Mouse (Mus musculus): ENCODE data around the gene Slc25a20. TPM values are rescaled to one million over a fixed set of nuclear protein-coding genes. Genes with fewer than 3 reads are reported as not detected.
"Not testable (repeated sequence)": the region's sequence is repeated elsewhere in the genome, so short reads cannot be mapped to it uniquely, and the experiment has no call there.

Slc25a20 gene
- polyA plus RNA-seq, 1 experiment from 2014 or later = 22.6 TPM

- Histone ChIP-seq H3K27me3 (ENCODE audit: control insufficient read depth, insufficient read depth, low read length) (no peaks in the 10 kb centered on the region), H3K36me3 (ENCODE audit: control insufficient read depth, insufficient read depth, low read length) (no peaks in the 10 kb centered on the region; the same call in 1 of the 2 replicates), H3K9ac (ENCODE audit: low read length) (no peak overlapping the region), H3K4me3 (ENCODE audit: low read depth, low read length) (no peak overlapping the region), H3K4me1 (replicated peaks; ENCODE audit: control insufficient read depth, insufficient read depth, low read length) (no peaks in the 10 kb centered on the region), H3K9me3 (ENCODE audit: control insufficient read depth, low read length) (no peaks in the 10 kb centered on the region), H3K4me2 (ENCODE audit: low read depth, low read length, severe bottlenecking) (no peak overlapping the region), H3K27ac (ENCODE audit: low read depth, low read length) (no peak overlapping the region)
- no peak for ATAC-seq (replicated peaks; ENCODE audit: low FRiP score)
- 80% methylated on average over 2 of the region's 2 CpGs for WGBS
- DNase-seq (ENCODE audit: low spot score) = no peak
Measured at GRCm38 (mm10) chr9:108635415-108635814, 26.5 kb upstream of the Slc25a20 start.

GRCm38 (mm10) chr9:108639825-108640224 lies 22.1 kb upstream of the Slc25a20 start:
- Histone ChIP-seq H3K4me1 (replicated peaks; ENCODE audit: control insufficient read depth, insufficient read depth, low read length) (no peaks in the 10 kb centered on the region), H3K9ac (ENCODE audit: low read length) (no peak overlapping the region), H3K27ac (ENCODE audit: low read depth, low read length) (no peak overlapping the region), H3K4me3 (ENCODE audit: low read depth, low read length) (no peak overlapping the region), H3K27me3 (ENCODE audit: control insufficient read depth, insufficient read depth, low read length) (no peaks in the 10 kb centered on the region), H3K9me3 (ENCODE audit: control insufficient read depth, low read length) (no peaks in the 10 kb centered on the region), H3K4me2 (ENCODE audit: low read depth, low read length, severe bottlenecking) (no peak overlapping the region), H3K36me3 (ENCODE audit: control insufficient read depth, insufficient read depth, low read length) (no peaks in the 10 kb centered on the region; the same call in 1 of the 2 replicates)
- DNase-seq (ENCODE audit: low spot score) (no peak), ATAC-seq (replicated peaks; ENCODE audit: low FRiP score) (no peak)
- WGBS = 94% methylated on average over 2 of the region's 2 CpGs

- Histone ChIP-seq H3K27me3 (ENCODE audit: control insufficient read depth, insufficient read depth, low read length) (no peaks in the 10 kb centered on the region), H3K27ac (ENCODE audit: low read depth, low read length) (0 out of 2 replicates have a peak overlapping the region, but pooled peaks have one; percentile 37), H3K36me3 (ENCODE audit: control insufficient read depth, insufficient read depth, low read length) (no peaks in the 10 kb centered on the region), H3K9me3 (ENCODE audit: control insufficient read depth, low read length) (no peaks in the 10 kb centered on the region), H3K4me3 (ENCODE audit: low read depth, low read length) (peak overlapping the region; percentile 96), H3K4me2 (ENCODE audit: low read depth, low read length, severe bottlenecking) (peak overlapping the region; percentile 95), H3K9ac (ENCODE audit: low read length) (peak overlapping the region; percentile 83), H3K4me1 (replicated peaks; ENCODE audit: control insufficient read depth, insufficient read depth, low read length) (peaks cover 8% of the 10 kb centered on the region; the same call in 1 of the 2 replicates)
- WGBS = 53% methylated on average over 10 of the region's 10 CpGs
- DNase-seq (ENCODE audit: low spot score) = no peak
- ATAC-seq (replicated peaks; ENCODE audit: low FRiP score) = no peak
Measured at GRCm38 (mm10) chr9:108648166-108648565, 13.7 kb upstream of the Slc25a20 start.

- peak within 1 kb of the TSS; percentile 95 for H3K4me2 ChIP-seq (ENCODE audit: low read depth, low read length, severe bottlenecking)
- H3K4me1 ChIP-seq (replicated peaks; ENCODE audit: control insufficient read depth, insufficient read depth, low read length) = peaks cover 8% of the 10 kb centered on the region; the same call in 1 of the 2 replicates
- no peaks in the 10 kb centered on the region for H3K27me3 ChIP-seq (ENCODE audit: control insufficient read depth, insufficient read depth, low read length)
- ATAC-seq (replicated peaks; ENCODE audit: low FRiP score) = peak; percentile 99
- H3K9me3 ChIP-seq (ENCODE audit: control insufficient read depth, low read length) = no peaks in the 10 kb centered on the region
- H3K27ac ChIP-seq (ENCODE audit: low read depth, low read length) = peak within 1 kb of the TSS; percentile 37
- DNase-seq (ENCODE audit: low spot score) = peak; percentile 94
- H3K9ac ChIP-seq (ENCODE audit: low read length) = peak within 1 kb of the TSS; percentile 83
- WGBS = under 1% methylated on average over 112 of the region's 112 CpGs
- H3K4me3 ChIP-seq (ENCODE audit: low read depth, low read length) = peak within 1 kb of the TSS; percentile 96
- no peaks in the 10 kb centered on the region for H3K36me3 ChIP-seq (ENCODE audit: control insufficient read depth, insufficient read depth, low read length)
Measured at GRCm38 (mm10) chr9:108648611-108649560, 13.0 kb upstream of the Slc25a20 start, which contains the start of gene Arih2. Gene Arih2 (minus strand): TSS chr9:108649386.

GRCm38 (mm10) chr9:108649561-108650440 lies 12.1 kb upstream of the Slc25a20 start:
- Histone ChIP-seq H3K9me3 (ENCODE audit: control insufficient read depth, low read length) (no peaks in the 10 kb centered on the region), H3K4me3 (ENCODE audit: low read depth, low read length) (peak overlapping the region; percentile 96), H3K27me3 (ENCODE audit: control insufficient read depth, insufficient read depth, low read length) (no peaks in the 10 kb centered on the region), H3K4me2 (ENCODE audit: low read depth, low read length, severe bottlenecking) (peak overlapping the region; percentile 95), H3K9ac (ENCODE audit: low read length) (peak overlapping the region; percentile 83), H3K27ac (ENCODE audit: low read depth, low read length) (peak overlapping the region; percentile 37), H3K4me1 (replicated peaks; ENCODE audit: control insufficient read depth, insufficient read depth, low read length) (peaks cover 8% of the 10 kb centered on the region; the same call in 1 of the 2 replicates), H3K36me3 (ENCODE audit: control insufficient read depth, insufficient read depth, low read length) (no peaks in the 10 kb centered on the region)
- DNase-seq (ENCODE audit: low spot score) = no peak
- 34% methylated on average over 29 of the region's 29 CpGs for WGBS
- no peak; the same call in 1 of the 2 replicates for ATAC-seq (replicated peaks; ENCODE audit: low FRiP score)

- no peak for ATAC-seq (replicated peaks; ENCODE audit: low FRiP score)
- H3K4me1 ChIP-seq (replicated peaks; ENCODE audit: control insufficient read depth, insufficient read depth, low read length) = peaks cover 4% of the 10 kb centered on the region; the same call in 1 of the 2 replicates
- 80% methylated on average over 10 of the region's 10 CpGs for WGBS
- H3K9me3 ChIP-seq (ENCODE audit: control insufficient read depth, low read length) = no peaks in the 10 kb centered on the region
- no peaks in the 10 kb centered on the region for H3K36me3 ChIP-seq (ENCODE audit: control insufficient read depth, insufficient read depth, low read length)
- no peak overlapping the region for H3K27ac ChIP-seq (ENCODE audit: low read depth, low read length)
- H3K4me2 ChIP-seq (ENCODE audit: low read depth, low read length, severe bottlenecking) = no peak overlapping the region
- H3K9ac ChIP-seq (ENCODE audit: low read length) = no peak overlapping the region
- H3K27me3 ChIP-seq (ENCODE audit: control insufficient read depth, insufficient read depth, low read length) = no peaks in the 10 kb centered on the region
- H3K4me3 ChIP-seq (ENCODE audit: low read depth, low read length) = no peak overlapping the region
- no peak for DNase-seq (ENCODE audit: low spot score)
Measured at GRCm38 (mm10) chr9:108654566-108655464, 7.1 kb upstream of the Slc25a20 start.

GRCm38 (mm10) chr9:108655865-108656264 lies 6.0 kb upstream of the Slc25a20 start:
- H3K4me1 ChIP-seq (replicated peaks; ENCODE audit: control insufficient read depth, insufficient read depth, low read length); H3K4me3 ChIP-seq (ENCODE audit: low read depth, low read length); DNase-seq (ENCODE audit: low spot score); H3K4me2 ChIP-seq (ENCODE audit: low read depth, low read length, severe bottlenecking); H3K9ac ChIP-seq (ENCODE audit: low read length); H3K27ac ChIP-seq (ENCODE audit: low read depth, low read length); H3K27me3 ChIP-seq (ENCODE audit: control insufficient read depth, insufficient read depth, low read length); H3K9me3 ChIP-seq (ENCODE audit: control insufficient read depth, low read length); ATAC-seq (replicated peaks; ENCODE audit: low FRiP score); H3K36me3 ChIP-seq (ENCODE audit: control insufficient read depth, insufficient read depth, low read length): not testable (repeated sequence)
- 93% methylated on average over 7 of the region's 7 CpGs for WGBS

Measured in forebrain, embryonic 11.5 days (tissue).